In genomic region chr11:93995111-93995719, GRCm38 (mm10) we compare ENCODE assay signal across 8 mouse cellular contexts. TPM values are rescaled to one million over a fixed set of nuclear protein-coding genes. Genes with fewer than 3 reads are reported as not detected.
A peak's percentile ranks its signal among the peaks of the same experiment; 100 is the strongest.
DNase-seq lines count a peak whose midpoint lies in the region; ATAC-seq and TF ChIP-seq lines count a peak whose summit lies in the region.

No protein-coding gene starts in this region.

- peak overlapping the region; percentile 93 for H3K27ac ChIP-seq in bone marrow macrophage, adult 2 months (ENCODE audit: insufficient read depth, low read depth, low read length)
- H3K27ac ChIP-seq in embryonic fibroblast, embryonic 13.5 days (ENCODE audit: insufficient read depth, low read length), result peak overlapping the region; percentile 99
- H3K27ac ChIP-seq in limb, embryonic 13.5 days, result peak overlapping the region; percentile 93
- peak overlapping the region; percentile 96 for H3K27ac ChIP-seq in midbrain, embryonic 15.5 days
- H3K27ac ChIP-seq in spleen, adult 2 months (ENCODE audit: insufficient read depth, low read length), result peak overlapping the region; percentile 99

- H3K4me1 ChIP-seq in bone marrow macrophage, adult 2 months (ENCODE audit: control insufficient read depth, insufficient read depth, low read length), result peaks cover 27% of the 10 kb centered on the region
- peaks cover 9% of the 10 kb centered on the region for H3K4me1 ChIP-seq in embryonic fibroblast, embryonic 13.5 days (ENCODE audit: control insufficient read depth, insufficient read depth, low read length)
- peaks cover 28% of the 10 kb centered on the region for H3K4me1 ChIP-seq in limb, embryonic 13.5 days
- H3K4me1 ChIP-seq in midbrain, embryonic 15.5 days, result peaks cover 36% of the 10 kb centered on the region
- peaks cover 10% of the 10 kb centered on the region for H3K4me1 ChIP-seq in spleen, adult 2 months (ENCODE audit: control insufficient read depth, insufficient read depth, insufficient read length)

- ATAC-seq in limb, embryonic 13.5 days (ENCODE audit: low FRiP score, low read depth), result peak; percentile 21
- peak; percentile 53 for ATAC-seq in midbrain, embryonic 15.5 days (replicated peaks)

- TF ChIP-seq CTCF in bone marrow macrophage, adult 2 months (IDR thresholded peaks at IDR 0.05; ENCODE audit: low read depth, low read length), result no peak
- no peak for TF ChIP-seq CTCF in embryonic fibroblast, embryonic 13.5 days (IDR thresholded peaks at IDR 0.05; ENCODE audit: borderline replicate concordance, insufficient read depth, low read length)
- TF ChIP-seq CTCF in spleen, adult 2 months (IDR thresholded peaks at IDR 0.05; ENCODE audit: extremely low read depth, insufficient read depth, insufficient read length, insufficient replicate concordance), result no peak

- WGBS in limb, embryonic 13.5 days, result 10% methylated on average over 15 of the region's 15 CpGs
- WGBS in midbrain, embryonic 15.5 days, result 9% methylated on average over 15 of the region's 15 CpGs
- whole genome bisulfite sequencing in spleen, adult 2 months, result 1% methylated on average over 15 of the region's 15 CpGs

- H3K36me3 ChIP-seq in limb, embryonic 13.5 days, result no peaks in the 10 kb centered on the region
- no peaks in the 10 kb centered on the region for H3K36me3 ChIP-seq in midbrain, embryonic 15.5 days (replicated peaks)
- H3K36me3 ChIP-seq in spleen, adult 2 months (ENCODE audit: control insufficient read depth, insufficient read depth, low read length), result no peaks in the 10 kb centered on the region

- H3K27me3 ChIP-seq in limb, embryonic 13.5 days, result no peaks in the 10 kb centered on the region
- H3K27me3 ChIP-seq in midbrain, embryonic 15.5 days (replicated peaks), result no peaks in the 10 kb centered on the region
- H3K27me3 ChIP-seq in spleen, adult 2 months (ENCODE audit: control insufficient read depth, insufficient read depth, low read length), result no peaks in the 10 kb centered on the region

- peak; percentile 65 for DNase-seq in A20 (ENCODE audit: low read depth, low spot score)
- DNase-seq in heart, adult 8-10 months (ENCODE audit: low spot score), result peak; percentile 95
- peak; percentile 94 for DNase-seq in kidney, adult 9 months
- DNase-seq in spleen, adult 2 months (ENCODE audit: low read depth in 1 of 2, low spot score in 2 of 2), result peak; percentile 66 to 84

- H3K9ac ChIP-seq in limb, embryonic 13.5 days, result peak overlapping the region; percentile 77
- peak overlapping the region; percentile 70 for H3K9ac ChIP-seq in midbrain, embryonic 15.5 days

- H3K4me3 ChIP-seq in bone marrow macrophage, adult 2 months (ENCODE audit: insufficient read depth, low read length), result peak overlapping the region; percentile 63
- peak overlapping the region; percentile 70 for H3K4me3 ChIP-seq in embryonic fibroblast, embryonic 13.5 days (ENCODE audit: insufficient read depth, low read length)
- H3K4me3 ChIP-seq in limb, embryonic 13.5 days, result peak overlapping the region; percentile 97
- H3K4me3 ChIP-seq in midbrain, embryonic 15.5 days, result peak overlapping the region; percentile 98
- H3K4me3 ChIP-seq in spleen, adult 2 months (ENCODE audit: extremely low read depth, insufficient read depth, insufficient read length), result peak overlapping the region; percentile 78

- no peaks in the 10 kb centered on the region for H3K9me3 ChIP-seq in limb, embryonic 13.5 days
- H3K9me3 ChIP-seq in midbrain, embryonic 15.5 days, result no peaks in the 10 kb centered on the region

- no peak for TF ChIP-seq POLR2A in bone marrow macrophage, adult 2 months (IDR thresholded peaks at IDR 0.05; ENCODE audit: borderline replicate concordance, low read depth, low read length)
- peak; percentile 84 for TF ChIP-seq POLR2A in embryonic fibroblast, embryonic 13.5 days (IDR thresholded peaks at IDR 0.05; ENCODE audit: low read depth, low read length)
- peak; percentile 1 for TF ChIP-seq POLR2A in spleen, adult 2 months (IDR thresholded peaks at IDR 0.05; ENCODE audit: low read depth, low read length)

- H3K4me2 ChIP-seq in limb, embryonic 13.5 days (replicated peaks), result peak overlapping the region; percentile 77
- peak overlapping the region; percentile 88 for H3K4me2 ChIP-seq in midbrain, embryonic 15.5 days

RNA-seq across cellular contexts. Expression of gene Spag9, which starts 0.7 kb away (rescaled TPM):
- 62.3 and 62.4 TPM in 2 replicates for polyA plus RNA-seq in bone marrow macrophage, adult 2 months (2012; ENCODE audit: insufficient read depth, insufficient read length, missing spikeins)
- 93.7 and 103 TPM in 2 replicates for polyA plus RNA-seq in embryonic fibroblast, embryonic 13.5 days (2011; ENCODE audit: insufficient read length, low read depth, missing spikeins)
- total RNA-seq in heart, adult 8-10 months (2022), result 100 to 1,000 TPM; 141 to 155 (median 148) TPM
- 42.6 and 44.1 TPM in 2 replicates for polyA plus RNA-seq in limb, embryonic 13.5 days (2015; fragmentation: Nextera tagmentation; extraction: Ambion mirVana)
- 85.5 and 88.9 TPM in 2 replicates for polyA plus RNA-seq in midbrain, embryonic 15.5 days (2015; fragmentation: Nextera tagmentation; extraction: Ambion mirVana)
- 14.8 and 27.5 TPM in 2 replicates for polyA plus RNA-seq in spleen, adult 2 months (2012; rRNA removed)

RNA-seq across cellular contexts. Expression of gene Nme1, which starts 26.9 kb away (rescaled TPM):
- polyA plus RNA-seq in bone marrow macrophage, adult 2 months (2012; ENCODE audit: insufficient read depth, insufficient read length, missing spikeins), result 14.4 and 23.0 TPM in 2 replicates
- 37.8 and 43.2 TPM in 2 replicates for polyA plus RNA-seq in embryonic fibroblast, embryonic 13.5 days (2011; ENCODE audit: insufficient read length, low read depth, missing spikeins)
- total RNA-seq in heart, adult 8-10 months (2022), result 10 to 100 TPM in 3 of 4 experiments, 1 to 10 TPM in 1; 8.3 to 15.9 (median 12.6) TPM
- polyA plus RNA-seq in limb, embryonic 13.5 days (2015; fragmentation: Nextera tagmentation; extraction: Ambion mirVana), result 141 and 162 TPM in 2 replicates
- polyA plus RNA-seq in midbrain, embryonic 15.5 days (2015; fragmentation: Nextera tagmentation; extraction: Ambion mirVana), result 473 and 498 TPM in 2 replicates
- polyA plus RNA-seq in spleen, adult 2 months (2012; rRNA removed), result 81.9 and 91.3 TPM in 2 replicates

RNA-seq across cellular contexts. Expression of gene Gm20390, which starts 27.1 kb away (rescaled TPM):
- 49.0 and 57.1 TPM in 2 replicates for polyA plus RNA-seq in bone marrow macrophage, adult 2 months (2012; ENCODE audit: insufficient read depth, insufficient read length, missing spikeins)
- polyA plus RNA-seq in embryonic fibroblast, embryonic 13.5 days (2011; ENCODE audit: insufficient read length, low read depth, missing spikeins), result 222 and 270 TPM in 2 replicates
- 10 to 100 TPM; 11.7 to 17.8 (median 12.5) TPM for total RNA-seq in heart, adult 8-10 months (2022)
- 400 and 424 TPM in 2 replicates for polyA plus RNA-seq in limb, embryonic 13.5 days (2015; fragmentation: Nextera tagmentation; extraction: Ambion mirVana)
- polyA plus RNA-seq in midbrain, embryonic 15.5 days (2015; fragmentation: Nextera tagmentation; extraction: Ambion mirVana), result 299 and 314 TPM in 2 replicates
- polyA plus RNA-seq in spleen, adult 2 months (2012; rRNA removed), result 6.0 and 7.0 TPM in 2 replicates

RNA-seq across cellular contexts. Expression of gene Nme2, which starts 39.2 kb away (rescaled TPM):
- polyA plus RNA-seq in bone marrow macrophage, adult 2 months (2012; ENCODE audit: insufficient read depth, insufficient read length, missing spikeins), result 171 and 184 TPM in 2 replicates
- 571 and 736 TPM in 2 replicates for polyA plus RNA-seq in embryonic fibroblast, embryonic 13.5 days (2011; ENCODE audit: insufficient read length, low read depth, missing spikeins)
- 1,000 to 10,000 TPM; 1,051 to 1,128 (median 1,108) TPM for total RNA-seq in heart, adult 8-10 months (2022)
- polyA plus RNA-seq in limb, embryonic 13.5 days (2015; fragmentation: Nextera tagmentation; extraction: Ambion mirVana), result 289 and 307 TPM in 2 replicates
- 68.6 and 70.3 TPM in 2 replicates for polyA plus RNA-seq in midbrain, embryonic 15.5 days (2015; fragmentation: Nextera tagmentation; extraction: Ambion mirVana)
- polyA plus RNA-seq in spleen, adult 2 months (2012; rRNA removed), result 88.3 and 103 TPM in 2 replicates

Comparison
In these comparisons a context has a peak if more than half of its experiments do, and no peak if none do; other contexts are left out.
1. Peak in every context shown above with its lines: DNase-seq, ATAC-seq, H3K4me3 ChIP-seq and H3K27ac ChIP-seq.